Mouse (Mus musculus): ENCODE measurements around the gene Olfr129.

Gene Olfr129

DNA sequence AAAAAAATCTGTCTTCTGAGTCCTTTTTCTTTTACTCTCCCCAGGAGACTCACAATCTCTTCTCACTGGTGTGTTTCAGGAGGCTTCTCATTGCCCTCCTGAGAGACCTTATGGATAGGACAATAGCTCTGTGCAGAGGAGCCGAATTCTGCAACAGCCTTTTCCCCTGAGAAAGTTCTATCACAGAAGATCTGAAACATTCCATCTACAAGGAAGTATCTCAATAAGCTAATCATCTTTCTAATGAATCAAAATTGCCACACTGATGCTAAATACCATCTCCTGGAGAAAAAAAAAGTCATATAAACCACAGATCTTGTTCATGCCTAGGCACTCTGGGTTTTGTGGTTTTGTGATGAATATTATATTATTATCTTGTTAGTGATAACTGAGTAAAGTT, at the start of gene Olfr129:
TSS of gene Olfr129 (minus strand) at position 101 of the 400 bp plus-strand sequence.
- no peak for DNase-seq

DNA sequence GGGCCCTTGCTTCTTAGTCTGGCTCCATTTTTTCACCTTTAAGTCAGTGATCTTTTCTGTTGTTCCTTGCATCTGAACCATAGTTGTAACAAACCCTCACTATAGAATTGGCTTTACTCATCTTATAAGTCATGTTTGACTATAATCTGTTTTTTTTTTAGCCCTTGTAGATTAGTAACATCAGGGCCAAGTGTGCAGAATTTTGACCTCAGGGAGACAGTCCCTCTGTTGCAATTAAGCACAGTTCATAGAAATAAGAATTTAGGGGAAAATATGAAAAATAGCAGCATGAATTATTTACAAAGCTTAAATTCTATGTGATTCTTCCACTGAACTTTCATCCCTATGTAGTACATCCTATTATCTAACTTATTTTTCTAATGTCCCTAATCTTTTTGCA, 28.7 kb upstream of the Olfr129 start, which contains the start of gene Olfr131:
TSS of gene Olfr131 (minus strand) at position 101 of the 400 bp plus-strand sequence.
- DNase-seq, result no peak

DNA sequence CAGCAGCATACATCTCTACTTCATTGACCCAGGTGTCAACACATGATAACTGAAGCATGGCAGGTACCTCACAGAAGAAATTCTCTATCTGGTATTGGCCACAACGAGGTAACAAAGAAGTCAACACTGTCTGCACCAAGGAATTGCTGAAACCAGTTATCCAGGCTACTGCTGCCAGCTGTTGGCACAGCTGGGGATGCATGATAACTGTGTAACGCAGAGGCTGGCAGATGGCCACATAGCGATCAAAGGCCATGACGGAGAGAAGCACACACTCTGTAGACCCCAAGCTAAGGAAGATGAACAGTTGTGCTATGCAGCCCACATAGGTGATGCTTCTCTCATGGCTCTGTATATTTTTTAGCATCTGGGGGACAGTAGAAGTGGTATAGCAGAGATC, 22.5 kb upstream of the Olfr129 start:
- DNase-seq, result no peak

DNA sequence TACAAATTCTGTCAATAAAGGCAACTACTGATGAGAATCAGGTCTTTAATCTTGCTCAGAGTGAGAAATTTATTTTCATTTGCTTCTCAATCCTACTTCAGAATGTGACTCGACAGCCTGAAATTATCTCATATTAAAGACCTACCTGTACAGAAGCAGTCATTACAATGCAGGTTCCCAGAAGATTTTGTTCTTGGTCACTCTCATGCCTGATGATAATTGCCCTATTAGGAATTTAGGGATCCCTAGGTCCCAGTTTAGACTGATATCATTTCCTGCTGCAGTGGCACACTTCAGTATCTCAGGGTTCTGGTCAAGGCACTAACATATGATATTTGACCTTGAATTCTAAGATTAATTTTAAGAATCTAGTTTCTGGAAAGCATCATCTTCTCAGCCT, 3.7 kb upstream of the Olfr129 start, which contains the start of gene Olfr130:
TSS of gene Olfr130 (plus strand) at position 301 of the 400 bp plus-strand sequence.
- DNase-seq, result no peak

DNA sequence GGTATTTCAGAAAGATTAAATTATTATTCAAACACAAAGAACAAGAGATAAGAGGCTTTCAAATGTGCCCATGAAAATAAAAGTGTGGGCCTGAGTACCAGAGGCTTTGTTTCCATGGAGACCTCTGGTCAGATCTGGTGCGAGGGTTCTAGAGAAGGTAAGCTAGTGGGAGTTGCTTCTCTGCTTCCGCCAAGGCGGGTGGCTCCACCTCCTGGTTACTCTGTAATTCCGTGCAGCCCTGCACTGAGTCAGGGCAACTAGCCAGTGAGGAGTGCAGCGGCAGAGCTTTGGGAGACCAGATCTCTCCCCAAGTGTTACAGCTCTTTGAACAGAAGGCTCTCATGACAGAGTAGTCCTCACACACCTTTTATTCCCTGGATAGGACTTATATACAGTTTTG, 33.6 kb downstream of the Olfr129 start:
- no peak for DNase-seq

DNA sequence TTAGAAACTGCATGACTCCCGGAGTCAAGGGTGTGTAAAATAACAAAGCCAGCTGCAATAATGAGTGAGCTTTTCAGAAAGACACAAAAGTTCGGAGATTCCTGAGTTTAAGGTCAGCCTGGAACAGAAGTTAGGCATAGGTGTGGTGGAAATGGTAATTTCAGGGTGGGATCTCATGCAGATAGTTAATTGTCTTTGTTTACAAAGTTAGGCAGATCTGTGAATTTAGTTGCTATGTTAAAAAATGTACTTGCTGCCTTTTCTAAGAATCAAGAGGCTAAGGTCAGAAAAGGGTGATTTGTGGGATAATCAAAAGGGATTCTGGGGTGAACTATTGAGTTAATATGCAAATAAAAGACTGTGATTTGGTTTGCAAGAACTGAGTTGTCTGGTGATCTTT, 43.5 kb downstream of the Olfr129 start:
- no peak for DNase-seq

DNA sequence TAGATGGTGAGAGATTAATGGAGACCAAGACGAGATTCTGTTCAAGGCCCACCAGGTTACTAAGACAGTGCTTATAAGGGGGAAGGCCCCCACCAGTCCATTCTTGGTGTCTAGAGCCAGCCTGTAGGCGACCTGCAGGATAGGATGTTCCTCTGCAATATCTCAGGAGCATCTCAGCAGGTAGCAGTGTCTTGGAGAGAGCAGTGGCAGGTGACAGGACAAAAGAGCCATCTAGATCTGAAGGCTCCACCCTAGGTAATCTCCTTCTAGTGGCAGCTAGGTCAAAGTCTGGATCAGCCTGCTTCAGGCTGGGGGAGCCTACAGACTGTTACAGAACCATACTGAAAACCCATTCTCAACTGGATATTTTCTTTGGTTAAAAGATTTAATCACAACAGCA, 54.9 kb downstream of the Olfr129 start:
- DNase-seq, result no peak

All from lung, adult 18-20 months (tissue).